17 mouse cellular contexts compared by ENCODE assay signal in genomic region chr15:31395986-31396385, GRCm38 (mm10). TPM values are rescaled to one million over a fixed set of nuclear protein-coding genes. Genes with fewer than 3 reads are reported as not detected.
A peak's percentile ranks its signal among the peaks of the same experiment; 100 is the strongest.
DNase-seq lines count a peak whose midpoint lies in the region; ATAC-seq and TF ChIP-seq lines count a peak whose summit lies in the region.
"Had no signal": no experiment of that assay in that cellular context is flagged by ENCODE, and none has a peak within 500 bp of the region (broad histone marks: within the 10 kb centered on the region; RNA-seq: fewer than 3 reads in every experiment).

No protein-coding gene starts in this region.

- peak overlapping the region; percentile 39; the same call in 1 of the 2 replicates for H3K4me2 ChIP-seq in heart, embryonic 12.5 days
- H3K4me2 ChIP-seq in kidney, embryonic 16.5 days (replicated peaks; ENCODE audit: low read depth, low read length), result no peak overlapping the region
- H3K4me2 ChIP-seq in hindbrain, embryonic 12.5 days (replicated peaks), result no peak overlapping the region
- no peak overlapping the region for H3K4me2 ChIP-seq in midbrain, embryonic 16.5 days (ENCODE audit: low read length)
- H3K4me2 ChIP-seq: forebrain, embryonic 12.5 days had no signal

- H3K4me1 ChIP-seq in heart, embryonic 12.5 days (replicated peaks), result peaks cover 41% of the 10 kb centered on the region
- no peaks in the 10 kb centered on the region for H3K4me1 ChIP-seq in kidney, embryonic 16.5 days (ENCODE audit: insufficient read depth, low read length)
- no peaks in the 10 kb centered on the region for H3K4me1 ChIP-seq in hindbrain, embryonic 12.5 days
- H3K4me1 ChIP-seq in midbrain, embryonic 16.5 days (ENCODE audit: control insufficient read depth, insufficient read depth, low read length), result no peaks in the 10 kb centered on the region
- H3K4me1 ChIP-seq: embryonic facial prominence, embryonic 10.5 days; forebrain, embryonic 12.5 days; hindbrain, embryonic 10.5 days; midbrain, embryonic 10.5 days had no signal

- 0 out of 2 replicates have a peak overlapping the region, but pooled peaks have one; percentile 25 for H3K9ac ChIP-seq in heart, embryonic 12.5 days
- H3K9ac ChIP-seq in kidney, embryonic 16.5 days (replicated peaks; ENCODE audit: low read length), result no peak overlapping the region
- H3K9ac ChIP-seq in hindbrain, embryonic 12.5 days, result no peak overlapping the region
- no peak overlapping the region for H3K9ac ChIP-seq in midbrain, embryonic 16.5 days (ENCODE audit: low read depth, low read length)
- H3K9ac ChIP-seq: forebrain, embryonic 12.5 days; liver, embryonic 14.5 days had no signal

- no peaks in the 10 kb centered on the region for H3K27me3 ChIP-seq in heart, embryonic 12.5 days (replicated peaks)
- H3K27me3 ChIP-seq in kidney, embryonic 16.5 days (ENCODE audit: insufficient read depth, low read length), result no peaks in the 10 kb centered on the region
- no peaks in the 10 kb centered on the region for H3K27me3 ChIP-seq in hindbrain, embryonic 12.5 days
- no peaks in the 10 kb centered on the region for H3K27me3 ChIP-seq in midbrain, embryonic 16.5 days (ENCODE audit: control insufficient read depth, insufficient read depth, low read depth, low read length)
- H3K27me3 ChIP-seq: forebrain, embryonic 12.5 days had no signal

- H3K27ac ChIP-seq in heart, embryonic 12.5 days (ENCODE audit: poor library complexity, severe bottlenecking), result peak overlapping the region; percentile 88
- peak overlapping the region; percentile 82 for H3K27ac ChIP-seq in layer of hippocampus, adult 2 months
- H3K27ac ChIP-seq in kidney, embryonic 16.5 days (ENCODE audit: low read length), result no peak overlapping the region
- no peak overlapping the region for H3K27ac ChIP-seq in hindbrain, embryonic 12.5 days
- no peak overlapping the region for H3K27ac ChIP-seq in midbrain, embryonic 16.5 days (ENCODE audit: low read length)
- H3K27ac ChIP-seq: embryonic facial prominence, embryonic 10.5 days; forebrain, embryonic 12.5 days; hindbrain, embryonic 10.5 days; liver, embryonic 14.5 days; macrophage; midbrain, embryonic 10.5 days had no signal

- no peak overlapping the region for H3K4me3 ChIP-seq in heart, embryonic 12.5 days
- no peak overlapping the region for H3K4me3 ChIP-seq in layer of hippocampus, adult 2 months
- H3K4me3 ChIP-seq in kidney, embryonic 16.5 days (ENCODE audit: low read length), result no peak overlapping the region
- H3K4me3 ChIP-seq in hindbrain, embryonic 12.5 days, result no peak overlapping the region
- no peak overlapping the region for H3K4me3 ChIP-seq in midbrain, embryonic 16.5 days (ENCODE audit: low read depth, low read length)
- H3K4me3 ChIP-seq: embryonic facial prominence, embryonic 10.5 days; forebrain, embryonic 12.5 days; hindbrain, embryonic 10.5 days; midbrain, embryonic 10.5 days had no signal

- no peak for TF ChIP-seq CTCF in layer of hippocampus, adult 2 months (conservative IDR thresholded peaks at IDR 0.05)

- 0 out of 2 replicates have a peak, but pooled peaks cover 9% of the 10 kb centered on the region for H3K9me3 ChIP-seq in heart, embryonic 12.5 days (replicated peaks)
- H3K9me3 ChIP-seq in kidney, embryonic 16.5 days (ENCODE audit: low read length), result no peaks in the 10 kb centered on the region
- no peaks in the 10 kb centered on the region for H3K9me3 ChIP-seq in hindbrain, embryonic 12.5 days (replicated peaks)
- no peaks in the 10 kb centered on the region for H3K9me3 ChIP-seq in midbrain, embryonic 16.5 days (replicated peaks; ENCODE audit: control insufficient read depth, low read length, poor library complexity, severe bottlenecking)
- H3K9me3 ChIP-seq: embryonic facial prominence, embryonic 10.5 days; forebrain, embryonic 12.5 days; hindbrain, embryonic 10.5 days; midbrain, embryonic 10.5 days had no signal

- no peak for ATAC-seq in heart, embryonic 12.5 days (ENCODE audit: insufficient number of reproducible peaks, low FRiP score)
- ATAC-seq in kidney, embryonic 16.5 days (ENCODE audit: low FRiP score, low TSS enrichment), result peak; percentile 55
- ATAC-seq in hindbrain, embryonic 12.5 days (ENCODE audit: low FRiP score), result no peak
- ATAC-seq in midbrain, embryonic 16.5 days, result no peak

- H3K36me3 ChIP-seq in heart, embryonic 12.5 days, result no peaks in the 10 kb centered on the region
- H3K36me3 ChIP-seq in kidney, embryonic 16.5 days (ENCODE audit: insufficient read depth, low read length), result no peaks in the 10 kb centered on the region
- no peaks in the 10 kb centered on the region for H3K36me3 ChIP-seq in hindbrain, embryonic 12.5 days
- H3K36me3 ChIP-seq in midbrain, embryonic 16.5 days (ENCODE audit: control insufficient read depth, insufficient read depth, low read length), result no peaks in the 10 kb centered on the region
- H3K36me3 ChIP-seq: embryonic facial prominence, embryonic 10.5 days; forebrain, embryonic 12.5 days; hindbrain, embryonic 10.5 days; midbrain, embryonic 10.5 days had no signal

- WGBS in heart, embryonic 12.5 days, result 76% methylated on average over 4 of the region's 4 CpGs
- WGBS in kidney, embryonic 16.5 days, result 83% methylated on average over 4 of the region's 4 CpGs
- 95% methylated on average over 4 of the region's 4 CpGs for WGBS in hindbrain, embryonic 12.5 days
- WGBS in midbrain, embryonic 16.5 days, result 91% methylated on average over 4 of the region's 4 CpGs

- DNase-seq in heart, adult 8-10 months (ENCODE audit: low spot score), result no peak
- DNase-seq in layer of hippocampus, adult 2 months (ENCODE audit: low spot score in 2 of 2), result no peak
- no peak for DNase-seq in layer of hippocampus, adult 9-11 months
- DNase-seq: adrenal gland, adult 2 months; cerebellum, adult 2 months; cerebellum, postnatal 36 days; gastrocnemius, postnatal 25 days had no signal

RNA-seq across cellular contexts. Expression of gene Ankrd33b, which starts 28.5 kb away (rescaled TPM):
- 1.7 and 2.1 TPM in 2 replicates for polyA plus RNA-seq in heart, embryonic 12.5 days (2016; fragmentation: Nextera tagmentation; extraction: Ambion mirVana)
- 10 to 100 TPM; 26.4 to 31.4 (median 29.1) TPM for total RNA-seq in heart, adult 8-10 months (2022)
- total RNA-seq in layer of hippocampus, adult 2 months (2021), result 10 to 100 TPM; 58.7 to 59.4 TPM
- 8.5 and 8.6 TPM in 2 replicates for polyA plus RNA-seq in kidney, embryonic 16.5 days (2015; fragmentation: Nextera tagmentation; extraction: Ambion mirVana)
- 0.85 and 0.87 TPM in 2 replicates for polyA plus RNA-seq in hindbrain, embryonic 12.5 days (2016; fragmentation: Nextera tagmentation; extraction: Ambion mirVana)
- polyA plus RNA-seq in midbrain, embryonic 16.5 days (2015; fragmentation: Nextera tagmentation; extraction: Ambion mirVana), result 0.53 and 0.69 TPM in 2 replicates

RNA-seq across cellular contexts. Expression of gene Ropn1l, which starts 57.6 kb away (rescaled TPM):
- polyA plus RNA-seq in heart, embryonic 12.5 days (2016; fragmentation: Nextera tagmentation; extraction: Ambion mirVana), result 2.2 and 2.5 TPM in 2 replicates
- total RNA-seq in heart, adult 8-10 months (2022), result under 1 TPM in 2 of 4 experiments, not detected in 2; 0.28 to 0.57 TPM
- total RNA-seq in layer of hippocampus, adult 2 months (2021), result 1 to 10 TPM in 1 of 2 experiments, under 1 TPM in 1; 0.88 to 1.2 TPM
- polyA plus RNA-seq in kidney, embryonic 16.5 days (2015; fragmentation: Nextera tagmentation; extraction: Ambion mirVana), result 3.7 and 4.3 TPM in 2 replicates
- polyA plus RNA-seq in hindbrain, embryonic 12.5 days (2016; fragmentation: Nextera tagmentation; extraction: Ambion mirVana), result 2.8 and 2.9 TPM in 2 replicates
- 2.0 and 2.5 TPM in 2 replicates for polyA plus RNA-seq in midbrain, embryonic 16.5 days (2015; fragmentation: Nextera tagmentation; extraction: Ambion mirVana)
- total RNA-seq: gastrocnemius, postnatal 25 days had no signal

Comparison
In these comparisons a context has a peak if more than half of its experiments do, and no peak if none do; other contexts are left out.
1. H3K27ac ChIP-seq: peak in heart, embryonic 12.5 days (single experiment) and layer of hippocampus, adult 2 months (single experiment); none in kidney, embryonic 16.5 days (single experiment), hindbrain, embryonic 12.5 days (single experiment) and midbrain, embryonic 16.5 days (single experiment).